ENCODE assay signal across 8 mouse cellular contexts in the genomic region with DNA sequence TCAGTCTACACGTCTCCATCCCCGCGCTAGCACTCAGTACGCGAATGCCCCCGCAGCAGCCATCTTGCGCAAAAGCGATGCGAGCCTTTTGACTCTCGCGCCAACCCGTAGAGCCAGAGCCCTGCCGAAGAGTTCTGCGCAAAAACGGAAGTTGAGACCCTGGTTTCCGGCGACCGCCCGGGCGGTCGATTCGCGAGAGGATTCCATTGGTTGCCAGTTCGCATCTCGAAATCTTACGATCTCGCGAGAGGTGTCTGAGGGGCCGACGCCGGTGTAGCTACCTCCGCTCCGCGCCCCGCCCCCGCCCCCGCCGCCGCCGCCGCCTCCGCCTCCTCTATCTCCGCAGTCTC. TPM values are rescaled to one million over a fixed set of nuclear protein-coding genes. Genes with fewer than 3 reads are reported as not detected.
DNase-seq lines count a peak whose midpoint lies in the region; ATAC-seq and TF ChIP-seq lines count a peak whose summit lies in the region.

TSS of gene Dido1 (minus strand) at position 77 of the 350 bp plus-strand sequence.
TSS of gene Gid8 (plus strand) at position 195 of the 350 bp plus-strand sequence.

- peak within 1 kb of the TSS; percentile 90 for H3K4me3 ChIP-seq in cortical plate, adult 2 months (ENCODE audit: insufficient read depth, low read length)
- peak within 1 kb of the TSS; percentile 97 for H3K4me3 ChIP-seq in megakaryocyte, embryonic 14.5 days (replicated peaks)

- peak; percentile 92 for ATAC-seq in activated CD4-positive, CD25-positive, alpha-beta regulatory T cell, adult 4 months

- peak; percentile 78 for TF ChIP-seq POLR2A in cortical plate, adult 2 months (IDR thresholded peaks at IDR 0.05; ENCODE audit: extremely low read depth, insufficient read depth, low read length)

- no peaks in the 10 kb centered on the region for H3K27me3 ChIP-seq in megakaryocyte, embryonic 14.5 days (replicated peaks)

- no peak for TF ChIP-seq CTCF in cortical plate, adult 2 months (IDR thresholded peaks at IDR 0.05; ENCODE audit: extremely low read depth, insufficient read depth, low read length)

- H3K36me3 ChIP-seq in megakaryocyte, embryonic 14.5 days (replicated peaks; ENCODE audit: low read length), result peaks cover 40% of the 10 kb centered on the region

- peak within 1 kb of the TSS; percentile 62 for H3K27ac ChIP-seq in cortical plate, adult 2 months (ENCODE audit: insufficient read depth, low read length)

- no peaks in the 10 kb centered on the region for H3K9me3 ChIP-seq in megakaryocyte, embryonic 14.5 days

- DNase-seq in gastrocnemius, adult 8-10 months (ENCODE audit: low spot score in 2 of 2), result peak; percentile 84 to 88
- DNase-seq in hindlimb bud, embryonic 11.5 days (ENCODE audit: extremely low spot score, low read depth, low spot score), result peak; percentile 98
- DNase-seq in left cerebral cortex, adult 8-10 months (ENCODE audit: low spot score in 2 of 2), result peak; percentile 93 to 97
- peak; percentile 98 for DNase-seq in right cerebral cortex, postnatal 10 days (ENCODE audit: low spot score in 2 of 2)
- DNase-seq in urinary bladder, postnatal 25 days (ENCODE audit: low spot score), result peak; percentile 92

- peaks cover 7% of the 10 kb centered on the region for H3K4me1 ChIP-seq in cortical plate, adult 2 months (ENCODE audit: control insufficient read depth, insufficient read depth, low read length)
- peaks cover 54% of the 10 kb centered on the region for H3K4me1 ChIP-seq in megakaryocyte, embryonic 14.5 days

RNA-seq across cellular contexts. Expression of gene Dido1, which starts in this region (rescaled TPM):
- 10 to 100 TPM; 35.0 to 46.9 TPM for polyA plus RNA-seq in activated CD4-positive, CD25-positive, alpha-beta regulatory T cell, adult 4 months (2017; shearing (Covaris generic))
- 28.1 and 32.9 TPM in 2 replicates for polyA plus RNA-seq in cortical plate, adult 2 months (2012; rRNA removed)
- total RNA-seq in gastrocnemius, adult 8-10 months (2022), result 10 to 100 TPM; 13.2 to 17.8 (median 14.6) TPM
- total RNA-seq in left cerebral cortex, adult 8-10 months (2022), result 10 to 100 TPM; 53.8 to 57.8 (median 55.2) TPM
- polyA plus RNA-seq in megakaryocyte, embryonic 14.5 days (2012; ENCODE audit: insufficient read depth, low replicate concordance), result 3.4 and 8.4 TPM in 2 replicates

RNA-seq across cellular contexts. Expression of gene Gid8, which starts in this region (rescaled TPM):
- 10 to 100 TPM; 22.3 to 24.5 TPM for polyA plus RNA-seq in activated CD4-positive, CD25-positive, alpha-beta regulatory T cell, adult 4 months (2017; shearing (Covaris generic))
- 57.5 and 60.4 TPM in 2 replicates for polyA plus RNA-seq in cortical plate, adult 2 months (2012; rRNA removed)
- 10 to 100 TPM; 33.7 to 41.1 (median 34.8) TPM for total RNA-seq in gastrocnemius, adult 8-10 months (2022)
- 10 to 100 TPM; 66.2 to 72.7 (median 68.5) TPM for total RNA-seq in left cerebral cortex, adult 8-10 months (2022)
- polyA plus RNA-seq in megakaryocyte, embryonic 14.5 days (2012; ENCODE audit: insufficient read depth, low replicate concordance), result 10.8 TPM in 1 of 2 replicates, not detected in the other

Comparison
In these comparisons a context has a peak if more than half of its experiments do, and no peak if none do; other contexts are left out.
1. Peak in every context shown above with its lines: DNase-seq, ATAC-seq, H3K4me3 ChIP-seq and H3K27ac ChIP-seq.